Mouse (Mus musculus): Measurements from ENCODE around the gene 9130204L05Rik. TPM values are rescaled to one million over a fixed set of nuclear protein-coding genes. Genes with fewer than 3 reads are reported as not detected.

9130204L05Rik gene
- 0.19 and 0.22 TPM in 2 replicates for polyA plus RNA-seq (2012; rRNA removed)

DNA sequence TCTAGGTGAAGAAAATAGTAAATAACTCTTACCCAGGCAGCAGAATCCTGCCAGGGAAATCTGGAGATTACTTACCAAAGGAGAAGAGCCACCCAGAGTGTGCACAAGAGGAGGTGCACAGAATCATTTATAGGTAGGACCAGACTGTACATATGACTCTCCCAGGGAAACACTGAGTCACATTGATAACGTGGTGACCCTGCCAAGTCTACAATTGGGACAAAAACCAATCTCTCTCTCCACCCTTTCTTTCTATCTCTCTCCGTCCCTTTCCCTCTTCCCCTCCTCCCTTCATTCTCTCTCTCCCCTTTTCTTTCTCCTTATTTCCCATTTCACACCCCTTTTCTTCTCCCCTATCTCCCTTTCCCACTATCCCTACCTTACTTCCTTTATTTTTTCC, at the start of gene 9130204L05Rik:
TSS of gene 9130204L05Rik (minus strand) at position 101 of the 400 bp plus-strand sequence.

All from stomach, adult 2 months (tissue).